Mouse (Mus musculus): Measurements from ENCODE around the gene Nucb2. TPM values are rescaled to one million over a fixed set of nuclear protein-coding genes. Genes with fewer than 3 reads are reported as not detected.

Gene Nucb2
- 16.5 and 19.0 TPM in 2 replicates for polyA plus RNA-seq (2014; fragmentation: Nextera tagmentation; extraction: Ambion mirVana)

GRCm38 (mm10) chr7:116503879-116504817 is at the start of gene Nucb2:
TSS of gene Nucb2 (plus strand) at chr7:116504369.
- no peaks in the 10 kb centered on the region for H3K36me3 ChIP-seq (ENCODE audit: control insufficient read depth, insufficient read depth, low read length)
- H3K27me3 ChIP-seq (replicated peaks; ENCODE audit: control insufficient read depth, insufficient read depth, low read length): no peaks in the 10 kb centered on the region
- peak within 1 kb of the TSS; percentile 82 for H3K4me3 ChIP-seq (ENCODE audit: low read depth, low read length)
- no peaks in the 10 kb centered on the region for H3K9me3 ChIP-seq (ENCODE audit: control insufficient read depth, low read length)
- no peak within 1 kb of the TSS; the same call in 1 of the 2 replicates for H3K27ac ChIP-seq (ENCODE audit: low read depth)
- peaks cover 8% of the 10 kb centered on the region; the same call in 1 of the 2 replicates for H3K4me1 ChIP-seq (replicated peaks; ENCODE audit: control insufficient read depth, insufficient read depth, low read length)
- under 1% methylated on average over 51 of the region's 51 CpGs for WGBS
- ATAC-seq (replicated peaks; ENCODE audit: low FRiP score, low TSS enrichment, low read depth) (peak; percentile 100), DNase-seq (ENCODE audit: low spot score) (peak; percentile 98)
- peak within 1 kb of the TSS; percentile 79 for H3K9ac ChIP-seq (ENCODE audit: low read length)
- peak within 1 kb of the TSS; percentile 90 for H3K4me2 ChIP-seq (ENCODE audit: low read length)

GRCm38 (mm10) chr7:116456964-116457363 is 47.2 kb upstream of the Nucb2 start:
- no peak overlapping the region for H3K4me3 ChIP-seq (ENCODE audit: low read depth, low read length)
- H3K36me3 ChIP-seq (ENCODE audit: control insufficient read depth, insufficient read depth, low read length): no peaks in the 10 kb centered on the region
- H3K27ac ChIP-seq (ENCODE audit: low read depth): no peak overlapping the region
- no peak for DNase-seq (ENCODE audit: low spot score)
- peak; percentile 73 for ATAC-seq (replicated peaks; ENCODE audit: low FRiP score, low TSS enrichment, low read depth)
- 67% methylated on average over 4 of the region's 4 CpGs for WGBS
- no peaks in the 10 kb centered on the region for H3K9me3 ChIP-seq (ENCODE audit: control insufficient read depth, low read length)
- H3K4me2 ChIP-seq (ENCODE audit: low read length): no peak overlapping the region
- H3K9ac ChIP-seq (ENCODE audit: low read length): no peak overlapping the region
- no peaks in the 10 kb centered on the region for H3K27me3 ChIP-seq (replicated peaks; ENCODE audit: control insufficient read depth, insufficient read depth, low read length)
- H3K4me1 ChIP-seq (replicated peaks; ENCODE audit: control insufficient read depth, insufficient read depth, low read length): no peaks in the 10 kb centered on the region

GRCm38 (mm10) chr7:116457391-116457790 is 46.8 kb upstream of the Nucb2 start:
- H3K4me2 ChIP-seq (ENCODE audit: low read length): no peak overlapping the region
- H3K27ac ChIP-seq (ENCODE audit: low read depth): no peak overlapping the region
- no peak overlapping the region for H3K9ac ChIP-seq (ENCODE audit: low read length)
- no peak for ATAC-seq (replicated peaks; ENCODE audit: low FRiP score, low TSS enrichment, low read depth)
- H3K36me3 ChIP-seq (ENCODE audit: control insufficient read depth, insufficient read depth, low read length): no peaks in the 10 kb centered on the region
- H3K4me3 ChIP-seq (ENCODE audit: low read depth, low read length): no peak overlapping the region
- no peaks in the 10 kb centered on the region for H3K27me3 ChIP-seq (replicated peaks; ENCODE audit: control insufficient read depth, insufficient read depth, low read length)
- H3K9me3 ChIP-seq (ENCODE audit: control insufficient read depth, low read length): no peaks in the 10 kb centered on the region
- no peaks in the 10 kb centered on the region for H3K4me1 ChIP-seq (replicated peaks; ENCODE audit: control insufficient read depth, insufficient read depth, low read length)
- DNase-seq (ENCODE audit: low spot score): no peak
- WGBS: 68% methylated on average over 6 of the region's 6 CpGs

- H3K27me3 ChIP-seq (replicated peaks; ENCODE audit: control insufficient read depth, insufficient read depth, low read length): no peaks in the 10 kb centered on the region
- peak; percentile 54 for DNase-seq (ENCODE audit: low spot score)
- no peaks in the 10 kb centered on the region for H3K9me3 ChIP-seq (ENCODE audit: control insufficient read depth, low read length)
- H3K36me3 ChIP-seq (ENCODE audit: control insufficient read depth, insufficient read depth, low read length): no peaks in the 10 kb centered on the region
- ATAC-seq (replicated peaks; ENCODE audit: low FRiP score, low TSS enrichment, low read depth): peak; percentile 18; the same call in 1 of the 2 replicates
- H3K9ac ChIP-seq (ENCODE audit: low read length): no peak overlapping the region
- no peak overlapping the region for H3K4me3 ChIP-seq (ENCODE audit: low read depth, low read length)
- no peaks in the 10 kb centered on the region for H3K4me1 ChIP-seq (replicated peaks; ENCODE audit: control insufficient read depth, insufficient read depth, low read length)
- WGBS: 32% methylated on average over 3 of the region's 3 CpGs
- H3K4me2 ChIP-seq (ENCODE audit: low read length): no peak overlapping the region
- no peak overlapping the region for H3K27ac ChIP-seq (ENCODE audit: low read depth)
Measured at GRCm38 (mm10) chr7:116458985-116459441, 45.2 kb upstream of the Nucb2 start.

DNA sequence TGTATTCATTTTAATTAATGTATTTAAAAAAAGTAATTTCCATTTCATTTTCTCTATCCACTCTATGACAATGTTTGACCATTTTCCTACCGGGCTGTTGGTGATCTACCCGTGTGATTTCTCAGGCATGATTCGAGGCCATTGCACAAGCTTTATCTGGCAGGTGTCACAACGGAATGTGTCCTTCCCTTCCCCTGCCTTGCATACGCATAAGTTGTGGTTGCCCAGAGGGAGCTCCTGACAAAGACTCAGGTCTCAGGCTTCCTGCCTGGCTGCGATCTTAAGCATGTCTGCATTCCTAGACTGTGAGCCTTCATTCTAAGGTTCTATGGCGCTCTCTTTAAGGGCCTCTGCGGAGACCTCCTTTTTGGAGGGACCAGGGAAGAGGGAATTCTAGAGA is 42.1 kb upstream of the Nucb2 start:
- Histone ChIP-seq H3K36me3 (ENCODE audit: control insufficient read depth, insufficient read depth, low read length) (no peaks in the 10 kb centered on the region), H3K27ac (ENCODE audit: low read depth) (no peak overlapping the region), H3K27me3 (replicated peaks; ENCODE audit: control insufficient read depth, insufficient read depth, low read length) (no peaks in the 10 kb centered on the region), H3K4me1 (replicated peaks; ENCODE audit: control insufficient read depth, insufficient read depth, low read length) (no peaks in the 10 kb centered on the region), H3K9ac (ENCODE audit: low read length) (no peak overlapping the region), H3K4me2 (ENCODE audit: low read length) (no peak overlapping the region), H3K9me3 (ENCODE audit: control insufficient read depth, low read length) (no peaks in the 10 kb centered on the region), H3K4me3 (ENCODE audit: low read depth, low read length) (no peak overlapping the region)
- no peak for ATAC-seq (replicated peaks; ENCODE audit: low FRiP score, low TSS enrichment, low read depth)
- WGBS: 40% methylated on average over 8 of the region's 8 CpGs
- DNase-seq (ENCODE audit: low spot score): no peak

- Histone ChIP-seq H3K27me3 (replicated peaks; ENCODE audit: control insufficient read depth, insufficient read depth, low read length) (no peaks in the 10 kb centered on the region), H3K4me3 (ENCODE audit: low read depth, low read length) (no peak overlapping the region), H3K4me1 (replicated peaks; ENCODE audit: control insufficient read depth, insufficient read depth, low read length) (no peaks in the 10 kb centered on the region), H3K36me3 (ENCODE audit: control insufficient read depth, insufficient read depth, low read length) (no peaks in the 10 kb centered on the region), H3K27ac (ENCODE audit: low read depth) (no peak overlapping the region), H3K4me2 (ENCODE audit: low read length) (no peak overlapping the region), H3K9ac (ENCODE audit: low read length) (no peak overlapping the region), H3K9me3 (ENCODE audit: control insufficient read depth, low read length) (no peaks in the 10 kb centered on the region)
- ATAC-seq (replicated peaks; ENCODE audit: low FRiP score, low TSS enrichment, low read depth) (no peak), DNase-seq (ENCODE audit: low spot score) (no peak)
Measured at GRCm38 (mm10) chr7:116475836-116476235, 28.3 kb upstream of the Nucb2 start.

DNA sequence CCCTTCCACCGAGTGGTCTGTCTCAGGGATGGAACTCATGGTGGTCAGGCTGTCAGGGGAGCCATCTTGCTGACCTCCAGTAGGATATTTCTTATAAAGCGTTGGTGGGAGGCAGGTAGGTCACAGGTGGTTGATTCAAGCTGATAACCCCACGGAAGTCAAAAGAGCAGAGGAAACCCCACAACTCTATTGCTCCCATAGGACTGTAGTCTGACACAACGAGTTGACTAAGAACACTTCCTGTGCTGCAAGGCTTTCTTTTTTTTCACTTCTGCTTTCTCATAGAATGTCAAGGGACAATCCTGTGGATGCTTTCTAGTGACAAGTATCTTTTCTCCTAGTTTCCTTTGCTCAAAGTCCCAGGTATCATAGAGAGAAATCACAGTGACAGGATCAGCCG is 27.9 kb upstream of the Nucb2 start:
- H3K4me1 ChIP-seq (replicated peaks; ENCODE audit: control insufficient read depth, insufficient read depth, low read length): no peaks in the 10 kb centered on the region
- no peak for DNase-seq (ENCODE audit: low spot score)

GRCm38 (mm10) chr7:116483106-116483505 is 21.1 kb upstream of the Nucb2 start:
- DNase-seq (ENCODE audit: low spot score): no peak
- H3K9ac ChIP-seq (ENCODE audit: low read length): no peak overlapping the region
- no peak overlapping the region for H3K4me3 ChIP-seq (ENCODE audit: low read depth, low read length)
- no peaks in the 10 kb centered on the region for H3K4me1 ChIP-seq (replicated peaks; ENCODE audit: control insufficient read depth, insufficient read depth, low read length)
- no peak for ATAC-seq (replicated peaks; ENCODE audit: low FRiP score, low TSS enrichment, low read depth)
- no peaks in the 10 kb centered on the region for H3K36me3 ChIP-seq (ENCODE audit: control insufficient read depth, insufficient read depth, low read length)
- H3K4me2 ChIP-seq (ENCODE audit: low read length): no peak overlapping the region
- no peak overlapping the region for H3K27ac ChIP-seq (ENCODE audit: low read depth)
- H3K27me3 ChIP-seq (replicated peaks; ENCODE audit: control insufficient read depth, insufficient read depth, low read length): no peaks in the 10 kb centered on the region
- 29% methylated on average over 1 of the region's 1 CpGs for WGBS
- no peaks in the 10 kb centered on the region for H3K9me3 ChIP-seq (ENCODE audit: control insufficient read depth, low read length)

More for the DNA sequence above, 27.9 kb upstream of the Nucb2 start:
- H3K4me3 ChIP-seq (ENCODE audit: low read depth, low read length): no peak overlapping the region
- no peaks in the 10 kb centered on the region for H3K9me3 ChIP-seq (ENCODE audit: control insufficient read depth, low read length)
- H3K27ac ChIP-seq (ENCODE audit: low read depth): no peak overlapping the region
- H3K4me2 ChIP-seq (ENCODE audit: low read length): no peak overlapping the region
- H3K9ac ChIP-seq (ENCODE audit: low read length): no peak overlapping the region
- no peaks in the 10 kb centered on the region for H3K27me3 ChIP-seq (replicated peaks; ENCODE audit: control insufficient read depth, insufficient read depth, low read length)
- WGBS: 79% methylated on average over 5 of the region's 5 CpGs
- no peak for ATAC-seq (replicated peaks; ENCODE audit: low FRiP score, low TSS enrichment, low read depth)
- no peaks in the 10 kb centered on the region for H3K36me3 ChIP-seq (ENCODE audit: control insufficient read depth, insufficient read depth, low read length)

Data from intestine, embryonic 14.5 days (tissue).